Mouse (Mus musculus) lung, adult 2 months (tissue): ENCODE results near the gene Rgs7bp. TPM values are rescaled to one million over a fixed set of nuclear protein-coding genes. Genes with fewer than 3 reads are reported as not detected.
A peak's percentile ranks its signal among the peaks of the same experiment; 100 is the strongest.

ENCODE experiments used
- DNase-seq: peaks from one replicate; pipeline ENCODE4 v3.0.0; 2022
- H3K4me1 ChIP-seq: fragments of 200-500 bp; 2 replicates; pipeline ENCODE4 v1.6.1; 2011; ENCODE audit warnings: low read length; ENCODE audit not compliant: control insufficient read depth, insufficient read depth
- H3K4me3 ChIP-seq: fragments of 200-500 bp; replicated peaks from 2 replicates; pipeline ENCODE3; 2011; ENCODE audit warnings: low read depth, mild to moderate bottlenecking, control low read depth, low read length; ENCODE audit errors: extremely low read depth
- CTCF ChIP-seq: fragments of 200-500 bp; IDR thresholded peaks from 2 replicates; pipeline ENCODE4 v1.5.1; 2011; ENCODE audit warnings: mild to moderate bottlenecking, low read length, control low read depth; ENCODE audit not compliant: insufficient read depth
- POLR2A ChIP-seq: fragments of 200-500 bp; IDR thresholded peaks from 2 replicates; pipeline ENCODE4 v1.6.1; 2011; ENCODE audit warnings: low read depth, mild to moderate bottlenecking, control low read depth, low read length, borderline replicate concordance; ENCODE audit errors: extremely low read depth
- WGBS: fragments of 180-500 bp; shearing (Covaris S2); methylation state at CpG from one replicate; pipeline ENCODE4 v1.1.7; 2018; 5-methylcytosine and 5-hydroxymethylcytosine counted together
- polyA plus RNA-seq: library from polyadenylated mRNA; depleted of rRNA; stranded (reverse); fragments of >200 nt; gene quantifications from 2 replicates; pipeline ENCODE4 v1.2.3, GENCODE M21; 2012

Rgs7bp gene
- polyA plus RNA-seq, 1 experiment: 0.75 TPM

- peaks cover 4% of the 10 kb centered on the region; the same call in 1 of the 2 replicates for H3K4me1 ChIP-seq
- H3K4me3 ChIP-seq: peak overlapping the region; percentile 28
- DNase-seq: no peak
- TF ChIP-seq CTCF: no peak
- TF ChIP-seq POLR2A: no peak
- WGBS: 1% methylated on average over 8 of the region's 8 CpGs
These were observed 195 bp upstream of the Rgs7bp start for GRCm38 (mm10) chr13:105054941-105055309.

- TF ChIP-seq POLR2A (no peak), CTCF (no peak)
- Histone ChIP-seq H3K4me3 (peak overlapping the region; percentile 28), H3K4me1 (peaks cover 4% of the 10 kb centered on the region; the same call in 1 of the 2 replicates)
- WGBS: 10% methylated on average over 12 of the region's 12 CpGs
- no peak for DNase-seq
These were observed 1.1 kb downstream of the Rgs7bp start for GRCm38 (mm10) chr13:105053618-105054017.

GRCm38 (mm10) chr13:105051432-105051831 is 3.3 kb downstream of the Rgs7bp start:
- TF ChIP-seq CTCF (no peak), POLR2A (no peak)
- peaks cover 4% of the 10 kb centered on the region; the same call in 1 of the 2 replicates for H3K4me1 ChIP-seq
- DNase-seq: no peak
- H3K4me3 ChIP-seq: no peak overlapping the region
- 45% methylated on average over 6 of the region's 6 CpGs for WGBS

GRCm38 (mm10) chr13:105048662-105049061 is 6.1 kb downstream of the Rgs7bp start:
- Histone ChIP-seq H3K4me1 (no peaks in the 10 kb centered on the region), H3K4me3 (no peak overlapping the region)
- no peak for DNase-seq
- 41% methylated on average over 8 of the region's 8 CpGs for WGBS
- TF ChIP-seq CTCF (no peak), POLR2A (no peak)

GRCm38 (mm10) chr13:105047377-105047776 is 7.4 kb downstream of the Rgs7bp start:
- Histone ChIP-seq H3K4me1 (no peaks in the 10 kb centered on the region), H3K4me3 (no peak overlapping the region)
- WGBS: 23% methylated on average over 9 of the region's 9 CpGs
- DNase-seq: no peak
- no peak for TF ChIP-seq CTCF
- no peak for TF ChIP-seq POLR2A

- Histone ChIP-seq H3K4me1 (no peaks in the 10 kb centered on the region), H3K4me3 (no peak overlapping the region)
- 53% methylated on average over 3 of the region's 3 CpGs for WGBS
- no peak for DNase-seq
- TF ChIP-seq POLR2A (no peak), CTCF (no peak)
These were observed 10.8 kb downstream of the Rgs7bp start for GRCm38 (mm10) chr13:105043882-105044281.

GRCm38 (mm10) chr13:105038334-105038733 is 16.4 kb downstream of the Rgs7bp start:
- no peaks in the 10 kb centered on the region for H3K4me1 ChIP-seq
- no peak overlapping the region for H3K4me3 ChIP-seq
- TF ChIP-seq POLR2A (no peak), CTCF (no peak)
- no peak for DNase-seq
- 75% methylated on average over 5 of the region's 5 CpGs for WGBS

- DNase-seq: no peak
- WGBS: 81% methylated on average over 12 of the region's 12 CpGs
- TF ChIP-seq POLR2A (no peak), CTCF (no peak)
- H3K4me3 ChIP-seq: no peak overlapping the region
- H3K4me1 ChIP-seq: no peaks in the 10 kb centered on the region
These were observed 16.9 kb downstream of the Rgs7bp start for GRCm38 (mm10) chr13:105037816-105038215.

- H3K4me1 ChIP-seq: no peaks in the 10 kb centered on the region
- DNase-seq: no peak
- no peak for TF ChIP-seq CTCF
- TF ChIP-seq POLR2A: no peak
- H3K4me3 ChIP-seq: no peak overlapping the region
These were observed 22.8 kb downstream of the Rgs7bp start for GRCm38 (mm10) chr13:105031882-105032281.

- WGBS: 52% methylated on average over 3 of the region's 3 CpGs
- no peak for DNase-seq
- TF ChIP-seq POLR2A (no peak), CTCF (no peak)
- Histone ChIP-seq H3K4me3 (no peak overlapping the region), H3K4me1 (no peaks in the 10 kb centered on the region)
These were observed 26.5 kb downstream of the Rgs7bp start for GRCm38 (mm10) chr13:105028276-105028675.

GRCm38 (mm10) chr13:105016577-105016976 is 38.2 kb downstream of the Rgs7bp start:
- WGBS: 75% methylated on average over 9 of the region's 9 CpGs
- no peak for DNase-seq

More at GRCm38 (mm10) chr13:105016577-105016976, 38.2 kb downstream of the Rgs7bp start:
- no peaks in the 10 kb centered on the region for H3K4me1 ChIP-seq
- TF ChIP-seq CTCF (no peak), POLR2A (no peak)
- no peak overlapping the region for H3K4me3 ChIP-seq
